Mouse (Mus musculus) brain, embryonic 14.5 days (tissue): ENCODE data around the gene 5730522E02Rik.

Experiments
- CTCF ChIP-seq: fragments of 200-500 bp; IDR thresholded peaks from 2 replicates; pipeline ENCODE4 v1.5.1; 2012; ENCODE audit warnings: inconsistent platforms, mild to moderate bottlenecking, moderate library complexity, borderline replicate concordance; ENCODE audit not compliant: insufficient read depth, insufficient read length; ENCODE audit errors: extremely low read depth
- POLR2A ChIP-seq: fragments of 200-500 bp; IDR thresholded peaks from 2 replicates; pipeline ENCODE4 v1.6.1; 2012; ENCODE audit warnings: mild to moderate bottlenecking, inconsistent platforms, borderline replicate concordance; ENCODE audit not compliant: poor library complexity, insufficient read depth, insufficient read length, severe bottlenecking; ENCODE audit errors: extremely low read depth

- TF ChIP-seq CTCF (no peak), POLR2A (peak; percentile 77)
Measured at GRCm38 (mm10) chr11:26209811-26210581, 567 bp downstream of the 5730522E02Rik start.
